Mouse (Mus musculus): ENCODE measurements around the gene Chst11. TPM values are rescaled to one million over a fixed set of nuclear protein-coding genes. Genes with fewer than 3 reads are reported as not detected.

Gene Chst11
- polyA plus RNA-seq, 1 experiment from 2014 or later: 4.4 TPM

GRCm38 (mm10) chr10:83209388-83209787, 224.1 kb downstream of the Chst11 start:
- Histone ChIP-seq H3K4me2 (ENCODE audit: low read depth, low read length) (no peak overlapping the region), H3K4me1 (ENCODE audit: control insufficient read depth, insufficient read depth, low read length) (peaks cover 7% of the 10 kb centered on the region; the same call in 1 of the 2 replicates), H3K4me3 (ENCODE audit: low read depth, low read length) (no peak overlapping the region), H3K9me3 (ENCODE audit: control insufficient read depth, low read length) (no peaks in the 10 kb centered on the region), H3K36me3 (ENCODE audit: control insufficient read depth, insufficient read depth, low read length) (no peaks in the 10 kb centered on the region), H3K27me3 (replicated peaks; ENCODE audit: control insufficient read depth, insufficient read depth, low read length) (no peaks in the 10 kb centered on the region), H3K27ac (replicated peaks; ENCODE audit: low read depth, low read length) (no peak overlapping the region), H3K9ac (ENCODE audit: low read depth, low read length) (no peak overlapping the region)
- 61% methylated on average over 12 of the region's 12 CpGs for WGBS
- DNase-seq (ENCODE audit: low spot score): no peak
- no peak for ATAC-seq (ENCODE audit: low read depth)

- Histone ChIP-seq H3K4me1 (ENCODE audit: control insufficient read depth, insufficient read depth, low read length) (peaks cover 7% of the 10 kb centered on the region; the same call in 1 of the 2 replicates), H3K9ac (ENCODE audit: low read depth, low read length) (no peak overlapping the region), H3K27ac (replicated peaks; ENCODE audit: low read depth, low read length) (no peak overlapping the region), H3K4me2 (ENCODE audit: low read depth, low read length) (no peak overlapping the region), H3K27me3 (replicated peaks; ENCODE audit: control insufficient read depth, insufficient read depth, low read length) (no peaks in the 10 kb centered on the region), H3K9me3 (ENCODE audit: control insufficient read depth, low read length) (no peaks in the 10 kb centered on the region), H3K4me3 (ENCODE audit: low read depth, low read length) (no peak overlapping the region), H3K36me3 (ENCODE audit: control insufficient read depth, insufficient read depth, low read length) (no peaks in the 10 kb centered on the region)
- DNase-seq (ENCODE audit: low spot score) (no peak), ATAC-seq (ENCODE audit: low read depth) (no peak)
- WGBS: 72% methylated on average over 16 of the region's 16 CpGs
These were observed 224.8 kb downstream of the Chst11 start for GRCm38 (mm10) chr10:83210122-83210521.

- no peak overlapping the region for H3K4me2 ChIP-seq (ENCODE audit: low read depth, low read length)
- WGBS: 41% methylated on average over 6 of the region's 6 CpGs
- H3K27me3 ChIP-seq (replicated peaks; ENCODE audit: control insufficient read depth, insufficient read depth, low read length): no peaks in the 10 kb centered on the region
- DNase-seq (ENCODE audit: low spot score) (no peak), ATAC-seq (ENCODE audit: low read depth) (peak; percentile 30; the same call in 1 of the 2 replicates)
- H3K36me3 ChIP-seq (ENCODE audit: control insufficient read depth, insufficient read depth, low read length): no peaks in the 10 kb centered on the region
- H3K9ac ChIP-seq (ENCODE audit: low read depth, low read length): no peak overlapping the region
- H3K27ac ChIP-seq (replicated peaks; ENCODE audit: low read depth, low read length): no peak overlapping the region
- no peaks in the 10 kb centered on the region for H3K9me3 ChIP-seq (ENCODE audit: control insufficient read depth, low read length)
- no peak overlapping the region for H3K4me3 ChIP-seq (ENCODE audit: low read depth, low read length)
- H3K4me1 ChIP-seq (ENCODE audit: control insufficient read depth, insufficient read depth, low read length): peaks cover 7% of the 10 kb centered on the region; the same call in 1 of the 2 replicates
These were observed 225.8 kb downstream of the Chst11 start for GRCm38 (mm10) chr10:83210968-83211583.

GRCm38 (mm10) chr10:83212618-83213017, 227.3 kb downstream of the Chst11 start:
- Histone ChIP-seq H3K4me3 (ENCODE audit: low read depth, low read length) (no peak overlapping the region), H3K9ac (ENCODE audit: low read depth, low read length) (no peak overlapping the region), H3K27me3 (replicated peaks; ENCODE audit: control insufficient read depth, insufficient read depth, low read length) (no peaks in the 10 kb centered on the region), H3K27ac (replicated peaks; ENCODE audit: low read depth, low read length) (no peak overlapping the region), H3K9me3 (ENCODE audit: control insufficient read depth, low read length) (no peaks in the 10 kb centered on the region), H3K4me1 (ENCODE audit: control insufficient read depth, insufficient read depth, low read length) (peaks cover 7% of the 10 kb centered on the region; the same call in 1 of the 2 replicates), H3K36me3 (ENCODE audit: control insufficient read depth, insufficient read depth, low read length) (no peaks in the 10 kb centered on the region), H3K4me2 (ENCODE audit: low read depth, low read length) (no peak overlapping the region)
- WGBS: 91% methylated on average over 4 of the region's 4 CpGs
- DNase-seq (ENCODE audit: low spot score) (no peak), ATAC-seq (ENCODE audit: low read depth) (no peak)

DNA sequence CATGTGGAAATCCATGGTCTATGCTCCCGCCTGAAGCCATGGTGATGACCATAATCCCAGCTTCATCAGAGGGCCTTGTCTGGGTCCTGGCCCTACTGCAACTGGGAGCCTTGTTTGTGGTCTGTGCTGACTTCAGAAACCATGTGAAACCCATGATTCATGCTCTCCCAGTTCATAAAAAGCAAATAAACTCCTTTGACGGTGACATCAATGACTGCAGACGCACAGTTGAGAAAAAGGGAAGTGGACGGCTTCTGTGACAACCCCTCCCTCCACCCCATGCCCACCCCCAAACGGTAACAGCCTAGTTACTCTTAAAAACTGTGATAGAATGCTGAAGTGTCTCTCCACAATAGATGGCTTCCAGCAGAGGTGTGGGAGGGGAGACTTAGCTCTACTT, 230.3 kb downstream of the Chst11 start:
- H3K27me3 ChIP-seq (replicated peaks; ENCODE audit: control insufficient read depth, insufficient read depth, low read length): no peaks in the 10 kb centered on the region
- H3K36me3 ChIP-seq (ENCODE audit: control insufficient read depth, insufficient read depth, low read length): no peaks in the 10 kb centered on the region
- 70% methylated on average over 5 of the region's 5 CpGs for WGBS
- no peak overlapping the region for H3K4me3 ChIP-seq (ENCODE audit: low read depth, low read length)
- no peak overlapping the region for H3K27ac ChIP-seq (replicated peaks; ENCODE audit: low read depth, low read length)
- H3K4me1 ChIP-seq (ENCODE audit: control insufficient read depth, insufficient read depth, low read length): no peaks in the 10 kb centered on the region
- H3K4me2 ChIP-seq (ENCODE audit: low read depth, low read length): no peak overlapping the region
- ATAC-seq (ENCODE audit: low read depth) (no peak), DNase-seq (ENCODE audit: low spot score) (no peak)
- H3K9me3 ChIP-seq (ENCODE audit: control insufficient read depth, low read length): no peaks in the 10 kb centered on the region
- no peak overlapping the region for H3K9ac ChIP-seq (ENCODE audit: low read depth, low read length)

- Histone ChIP-seq H3K36me3 (ENCODE audit: control insufficient read depth, insufficient read depth, low read length) (no peaks in the 10 kb centered on the region), H3K4me2 (ENCODE audit: low read depth, low read length) (no peak overlapping the region), H3K9ac (ENCODE audit: low read depth, low read length) (no peak overlapping the region), H3K4me3 (ENCODE audit: low read depth, low read length) (no peak overlapping the region), H3K27ac (replicated peaks; ENCODE audit: low read depth, low read length) (0 out of 2 replicates have a peak overlapping the region, but pooled peaks have one; percentile 4), H3K27me3 (replicated peaks; ENCODE audit: control insufficient read depth, insufficient read depth, low read length) (no peaks in the 10 kb centered on the region), H3K9me3 (ENCODE audit: control insufficient read depth, low read length) (no peaks in the 10 kb centered on the region), H3K4me1 (ENCODE audit: control insufficient read depth, insufficient read depth, low read length) (no peaks in the 10 kb centered on the region)
- WGBS: 37% methylated on average over 5 of the region's 5 CpGs
- DNase-seq (ENCODE audit: low spot score) (peak; percentile 67), ATAC-seq (ENCODE audit: low read depth) (peak; percentile 53; the same call in 1 of the 2 replicates)
These were observed 232.0 kb downstream of the Chst11 start for GRCm38 (mm10) chr10:83217256-83217655.

DNA sequence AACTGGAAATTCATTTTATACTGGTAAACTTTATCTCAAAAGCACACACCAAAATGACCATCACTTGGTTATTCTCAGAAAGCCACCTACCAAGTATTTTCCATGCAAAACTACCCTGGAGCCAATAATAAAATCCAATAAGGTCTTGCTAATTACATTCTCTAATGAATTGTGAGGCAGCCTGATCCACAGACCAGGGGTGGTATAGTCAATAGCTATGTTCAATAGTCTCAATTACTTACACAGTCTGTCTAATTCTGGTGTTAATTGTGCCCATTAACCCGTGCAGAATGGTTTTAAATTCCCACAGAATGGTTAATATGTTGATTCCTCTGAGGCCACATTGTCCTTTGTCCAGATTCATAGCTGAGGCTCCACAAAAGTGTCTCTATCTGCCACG, 233.5 kb downstream of the Chst11 start:
- Histone ChIP-seq H3K4me2 (ENCODE audit: low read depth, low read length) (no peak overlapping the region), H3K9me3 (ENCODE audit: control insufficient read depth, low read length) (no peaks in the 10 kb centered on the region), H3K36me3 (ENCODE audit: control insufficient read depth, insufficient read depth, low read length) (no peaks in the 10 kb centered on the region), H3K4me3 (ENCODE audit: low read depth, low read length) (no peak overlapping the region), H3K4me1 (ENCODE audit: control insufficient read depth, insufficient read depth, low read length) (no peaks in the 10 kb centered on the region), H3K27ac (replicated peaks; ENCODE audit: low read depth, low read length) (no peak overlapping the region), H3K27me3 (replicated peaks; ENCODE audit: control insufficient read depth, insufficient read depth, low read length) (no peaks in the 10 kb centered on the region), H3K9ac (ENCODE audit: low read depth, low read length) (no peak overlapping the region)
- WGBS: 68% methylated on average over 2 of the region's 2 CpGs
- ATAC-seq (ENCODE audit: low read depth) (no peak), DNase-seq (ENCODE audit: low spot score) (no peak)

DNA sequence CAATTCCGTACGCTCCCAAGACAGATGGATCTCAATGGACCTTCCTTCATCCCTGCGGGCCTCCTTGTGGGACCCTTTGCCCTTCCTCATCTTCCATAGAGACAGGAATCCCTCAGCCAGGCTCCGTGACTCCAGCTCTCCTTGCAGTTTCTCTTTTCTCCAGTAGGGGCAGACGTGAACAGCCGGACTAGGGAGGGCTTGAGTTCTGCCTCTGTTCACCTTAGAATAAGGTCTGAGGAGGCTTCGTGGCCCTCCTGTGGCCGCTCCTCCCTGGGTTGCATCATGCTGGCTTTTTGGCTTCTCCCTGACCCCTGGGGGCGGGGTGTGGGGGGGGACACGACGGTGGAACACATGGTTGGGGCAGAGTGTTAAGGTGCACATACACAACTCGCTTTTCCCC, 234.4 kb downstream of the Chst11 start:
- no peak overlapping the region for H3K4me2 ChIP-seq (ENCODE audit: low read depth, low read length)
- no peak overlapping the region for H3K27ac ChIP-seq (replicated peaks; ENCODE audit: low read depth, low read length)
- no peak overlapping the region for H3K9ac ChIP-seq (ENCODE audit: low read depth, low read length)
- WGBS: 28% methylated on average over 12 of the region's 12 CpGs
- no peaks in the 10 kb centered on the region for H3K9me3 ChIP-seq (ENCODE audit: control insufficient read depth, low read length)
- ATAC-seq (ENCODE audit: low read depth) (no peak), DNase-seq (ENCODE audit: low spot score) (no peak)
- H3K4me3 ChIP-seq (ENCODE audit: low read depth, low read length): no peak overlapping the region
- H3K4me1 ChIP-seq (ENCODE audit: control insufficient read depth, insufficient read depth, low read length): no peaks in the 10 kb centered on the region
- no peaks in the 10 kb centered on the region for H3K27me3 ChIP-seq (replicated peaks; ENCODE audit: control insufficient read depth, insufficient read depth, low read length)
- no peaks in the 10 kb centered on the region for H3K36me3 ChIP-seq (ENCODE audit: control insufficient read depth, insufficient read depth, low read length)

DNA sequence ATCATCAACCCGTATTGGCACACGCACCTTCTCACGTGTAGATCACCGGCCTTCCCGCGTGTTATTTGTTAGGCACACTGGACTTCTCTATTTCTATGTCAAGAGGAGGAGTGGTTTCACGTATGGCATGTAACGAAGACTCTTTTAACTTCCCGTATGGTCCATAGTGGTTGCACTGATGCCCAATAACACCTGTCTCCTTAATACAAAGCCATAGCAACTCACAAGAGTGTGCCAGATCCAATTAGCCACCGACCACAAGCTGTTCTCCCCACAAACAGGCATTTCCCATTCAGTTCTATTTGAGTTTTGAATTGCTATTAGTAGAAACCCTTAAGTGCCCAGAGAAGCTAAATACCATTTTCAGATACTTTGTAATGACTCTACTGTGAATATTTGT, 234.9 kb downstream of the Chst11 start:
- Histone ChIP-seq H3K27me3 (replicated peaks; ENCODE audit: control insufficient read depth, insufficient read depth, low read length) (no peaks in the 10 kb centered on the region), H3K4me2 (ENCODE audit: low read depth, low read length) (no peak overlapping the region), H3K36me3 (ENCODE audit: control insufficient read depth, insufficient read depth, low read length) (no peaks in the 10 kb centered on the region), H3K4me3 (ENCODE audit: low read depth, low read length) (no peak overlapping the region), H3K9me3 (ENCODE audit: control insufficient read depth, low read length) (no peaks in the 10 kb centered on the region), H3K4me1 (ENCODE audit: control insufficient read depth, insufficient read depth, low read length) (no peaks in the 10 kb centered on the region), H3K27ac (replicated peaks; ENCODE audit: low read depth, low read length) (no peak overlapping the region), H3K9ac (ENCODE audit: low read depth, low read length) (no peak overlapping the region)
- WGBS: 78% methylated on average over 10 of the region's 10 CpGs
- DNase-seq (ENCODE audit: low spot score) (no peak), ATAC-seq (ENCODE audit: low read depth) (no peak)
